Mouse (Mus musculus) liver, adult 2 months (tissue): ENCODE results near the gene S100a13. TPM values are rescaled to one million over a fixed set of nuclear protein-coding genes. Genes with fewer than 3 reads are reported as not detected.

Experiments used
- DNase-seq: peaks from one replicate; pipeline ENCODE4 v3.0.0-alpha.2; 2011; ENCODE audit warnings: low read depth, low spot score; ENCODE audit errors: extremely low read depth
- H3K27ac ChIP-seq: fragments of 200-500 bp; replicated peaks from 2 replicates; pipeline ENCODE4 v1.5.1; 2012; ENCODE audit warnings: low read depth, mild to moderate bottlenecking, control low read depth, inconsistent platforms, low read length; ENCODE audit not compliant: insufficient read depth
- H3K27me3 ChIP-seq: fragments of 200-500 bp; 2 replicates; pipeline ENCODE4 v1.6.1; 2012; ENCODE audit warnings: mild to moderate bottlenecking, moderate library complexity, low read length, inconsistent platforms; ENCODE audit not compliant: control insufficient read depth, insufficient read depth
- H3K36me3 ChIP-seq: fragments of 200-500 bp; 2 replicates; pipeline ENCODE4 v1.6.1; 2012; ENCODE audit warnings: low read length, inconsistent platforms; ENCODE audit not compliant: control insufficient read depth, insufficient read depth
- H3K4me1 ChIP-seq: fragments of 200-500 bp; 2 replicates; pipeline ENCODE4 v1.6.1; 2011; ENCODE audit warnings: low read length; ENCODE audit not compliant: control insufficient read depth, insufficient read depth
- H3K4me3 ChIP-seq: fragments of 200-500 bp; 2 replicates; pipeline ENCODE4 v1.5.1; 2011; ENCODE audit warnings: low read depth, mild to moderate bottlenecking, control low read depth, low read length, moderate library complexity; ENCODE audit not compliant: insufficient read depth
- H3K79me2 ChIP-seq: fragments of 200-500 bp; 2 replicates; pipeline ENCODE4 v1.6.1; 2012; ENCODE audit warnings: inconsistent platforms, mild to moderate bottlenecking, low read length, moderate library complexity; ENCODE audit not compliant: control insufficient read depth, insufficient read depth
- H3K9ac ChIP-seq: fragments of 200-500 bp; 2 replicates; pipeline ENCODE4 v1.6.1; 2012; ENCODE audit warnings: low read depth, mild to moderate bottlenecking, control low read depth, inconsistent platforms, low read length
- CTCF ChIP-seq: fragments of 200-500 bp; IDR thresholded peaks from 2 replicates; pipeline ENCODE4 v1.5.1; 2011; ENCODE audit warnings: low read depth, low read length, control low read depth
- POLR2A ChIP-seq: fragments of 200-500 bp; IDR thresholded peaks from 2 replicates; pipeline ENCODE4 v1.6.1; 2011; ENCODE audit warnings: low read length, control low read depth; ENCODE audit not compliant: insufficient read depth; ENCODE audit errors: extremely low read depth
- WGBS: fragments of 180-500 bp; shearing (Covaris S2); methylation state at CpG from one replicate; pipeline ENCODE4 v1.1.7; 2018; 5-methylcytosine and 5-hydroxymethylcytosine counted together
- polyA plus RNA-seq: library from polyadenylated mRNA; depleted of rRNA; stranded (reverse); fragments of >200 nt; gene quantifications from 2 replicates; pipeline ENCODE4 v1.2.3, GENCODE M21; 2012
- total RNA-seq: library from RNA; depleted of rRNA; stranded (reverse); fragments of >200 nt; gene quantifications from 2 replicates; pipeline ENCODE4 v1.2.3, GENCODE M21; 2014

S100a13 gene
- total and polyA plus RNA-seq, 2 experiments = 40.2 to 81.7 TPM

DNA sequence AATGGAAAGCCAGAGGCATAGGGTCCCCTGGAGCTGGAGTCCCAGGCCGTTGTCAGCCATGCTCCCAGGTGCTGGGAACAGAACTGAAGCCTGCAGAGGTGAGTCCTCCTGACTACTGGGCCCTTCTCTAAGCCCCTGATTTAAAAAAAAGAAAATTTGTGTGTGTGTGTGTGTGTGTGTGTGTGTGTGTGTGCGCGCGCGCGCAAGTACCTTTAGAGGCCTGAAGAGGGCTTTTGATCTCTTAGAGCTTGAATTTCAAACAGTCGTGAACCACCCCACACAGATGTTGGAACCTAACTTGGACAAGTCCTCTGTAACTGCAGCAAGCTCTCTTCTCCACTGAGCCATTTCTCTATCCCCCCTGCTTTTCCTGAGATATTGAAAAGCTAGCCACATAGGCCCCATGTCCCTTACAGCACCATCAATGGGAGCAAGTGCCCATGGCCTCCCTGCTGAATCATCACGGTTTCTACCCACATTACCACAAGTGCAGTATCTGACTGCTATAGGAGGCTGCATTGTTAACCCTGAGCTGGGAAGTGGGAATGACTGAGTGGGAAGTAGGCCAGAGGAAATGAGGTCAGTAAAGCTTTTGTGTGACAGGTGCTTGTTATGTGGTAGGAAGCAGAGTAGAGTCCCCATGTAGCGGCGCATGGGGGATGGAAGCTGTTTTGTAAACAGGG, 46.5 kb upstream of the S100a13 start:
- no peak overlapping the region for H3K27ac ChIP-seq
- H3K9ac ChIP-seq = no peak overlapping the region
- no peak overlapping the region for H3K4me3 ChIP-seq
- peaks cover 13% of the 10 kb centered on the region for H3K27me3 ChIP-seq
- no peaks in the 10 kb centered on the region for H3K4me1 ChIP-seq
- no peak for DNase-seq
- H3K36me3 ChIP-seq = no peaks in the 10 kb centered on the region
- no peaks in the 10 kb centered on the region; the same call in 1 of the 2 replicates for H3K79me2 ChIP-seq
- WGBS = 98% methylated on average over 10 of the region's 10 CpGs
- TF ChIP-seq POLR2A (no peak), CTCF (no peak)

DNA sequence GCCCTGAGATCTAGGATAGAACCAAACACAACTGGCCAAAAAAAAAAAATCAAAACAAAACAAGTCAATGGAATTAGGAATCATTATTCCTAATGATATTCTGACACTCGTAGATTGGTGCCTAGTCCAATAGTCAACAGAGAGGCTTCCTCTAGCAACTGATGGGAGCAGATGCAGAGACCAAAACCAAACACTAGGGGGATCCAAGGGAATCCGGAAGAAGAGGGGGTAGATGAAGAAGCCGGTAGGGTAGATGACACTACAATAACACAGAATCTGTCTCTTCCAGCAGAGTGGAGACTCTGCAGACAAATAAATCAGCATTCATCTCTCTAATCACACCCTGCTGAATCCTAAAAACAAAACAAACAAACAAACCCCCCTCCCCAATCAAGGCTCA, 42.0 kb upstream of the S100a13 start:
- Histone ChIP-seq H3K27ac (no peak overlapping the region), H3K4me1 (peaks cover 3% of the 10 kb centered on the region; the same call in 1 of the 2 replicates), H3K36me3 (no peaks in the 10 kb centered on the region), H3K79me2 (no peaks in the 10 kb centered on the region; the same call in 1 of the 2 replicates), H3K27me3 (no peaks in the 10 kb centered on the region), H3K9ac (no peak overlapping the region), H3K4me3 (no peak overlapping the region)
- 18% methylated on average over 3 of the region's 3 CpGs for WGBS
- TF ChIP-seq POLR2A (no peak), CTCF (no peak)
- DNase-seq = no peak

DNA sequence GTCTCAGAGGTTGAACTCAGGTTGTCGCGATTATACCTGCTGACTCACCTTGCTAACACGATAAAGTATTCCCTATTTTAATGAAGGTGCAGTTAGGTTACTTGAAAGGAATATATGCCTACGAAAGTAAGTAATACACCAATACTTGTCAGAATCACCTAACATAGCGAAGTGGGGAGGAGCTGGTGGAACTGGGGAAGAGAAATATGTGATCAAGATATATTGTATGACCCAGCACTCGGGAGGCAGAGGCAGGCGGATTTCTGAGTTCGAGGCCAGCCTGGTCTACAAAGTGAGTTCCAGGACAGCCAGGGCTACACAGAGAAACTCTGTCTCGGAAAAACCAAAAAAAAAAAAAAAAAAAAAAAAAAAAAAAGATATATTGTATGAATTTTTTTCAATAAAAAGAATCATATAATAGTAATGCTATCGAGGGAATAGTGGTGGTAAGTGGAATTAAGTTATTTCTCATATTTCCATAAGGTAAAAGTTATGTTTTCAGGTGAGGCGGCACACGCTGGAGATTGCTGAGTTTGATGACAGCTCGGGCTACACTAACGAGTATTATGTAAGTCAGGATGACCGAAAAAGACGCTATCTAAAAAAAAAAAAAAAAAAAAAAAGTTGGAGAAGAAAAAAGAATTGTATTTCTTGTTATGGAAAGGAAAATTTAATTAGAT, 38.9 kb upstream of the S100a13 start:
- no peaks in the 10 kb centered on the region for H3K27me3 ChIP-seq
- H3K4me1 ChIP-seq = peaks cover 3% of the 10 kb centered on the region; the same call in 1 of the 2 replicates
- peaks cover 3% of the 10 kb centered on the region for H3K36me3 ChIP-seq
- no peak for DNase-seq
- no peak overlapping the region for H3K27ac ChIP-seq
- WGBS = 39% methylated on average over 16 of the region's 16 CpGs
- TF ChIP-seq CTCF = no peak
- TF ChIP-seq POLR2A = no peak
- 0 out of 2 replicates have a peak overlapping the region, but pooled peaks have one; percentile 21 for H3K4me3 ChIP-seq
- no peaks in the 10 kb centered on the region; the same call in 1 of the 2 replicates for H3K79me2 ChIP-seq
- no peak overlapping the region for H3K9ac ChIP-seq

DNA sequence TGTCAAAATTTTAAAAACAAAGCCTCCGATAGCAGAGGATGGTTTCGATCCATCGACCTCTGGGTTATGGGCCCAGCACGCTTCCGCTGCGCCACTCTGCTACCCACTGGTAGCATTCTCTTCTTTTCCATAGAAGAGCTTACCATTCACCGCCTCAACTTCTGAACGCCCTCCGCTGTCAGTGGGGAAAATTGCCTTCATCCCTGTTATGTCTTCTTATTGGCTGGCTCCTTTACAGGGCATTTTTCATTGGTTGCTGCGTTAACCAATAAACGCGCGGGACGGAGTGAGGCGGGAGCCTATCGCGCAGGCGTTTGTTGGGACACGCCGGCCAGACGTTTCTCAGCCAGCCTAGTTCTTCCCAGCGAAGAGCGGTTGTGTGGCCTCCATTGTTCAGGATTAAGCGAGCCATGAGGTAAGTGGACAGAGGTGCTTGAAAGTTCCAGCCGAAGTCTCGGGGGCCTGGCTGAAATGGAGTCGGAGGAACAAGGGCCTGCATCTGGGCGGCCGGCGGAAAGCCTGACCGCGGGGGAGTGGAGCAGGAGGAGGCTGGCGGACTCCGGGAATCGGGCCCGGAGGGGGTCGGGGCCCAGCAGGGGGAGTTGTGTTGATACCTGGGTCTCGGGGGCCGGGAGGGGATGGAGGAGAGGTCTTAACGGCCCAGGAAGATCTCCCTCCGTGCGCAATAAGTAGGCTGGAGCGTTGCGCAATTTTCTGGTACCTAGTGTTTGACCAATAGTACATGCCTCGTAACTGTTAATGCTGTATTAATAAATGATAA, 38.2 kb upstream of the S100a13 start, which contains the start of gene Ilf2:
Gene Ilf2 (plus strand): TSS at position 296 of the 781 bp plus-strand sequence.
- DNase-seq = peak; percentile 92
- TF ChIP-seq CTCF (peak; percentile 27), POLR2A (0 out of 2 replicates have a peak, but pooled peaks have one; percentile 11)
- Histone ChIP-seq H3K9ac (peak within 1 kb of the TSS; percentile 81), H3K4me3 (peak within 1 kb of the TSS; percentile 81), H3K36me3 (peaks cover 10% of the 10 kb centered on the region), H3K27me3 (no peaks in the 10 kb centered on the region), H3K4me1 (peaks cover 3% of the 10 kb centered on the region; the same call in 1 of the 2 replicates), H3K27ac (peak within 1 kb of the TSS; percentile 57), H3K79me2 (no peaks in the 10 kb centered on the region; the same call in 1 of the 2 replicates)
- WGBS = under 1% methylated on average over 45 of the region's 45 CpGs

DNA sequence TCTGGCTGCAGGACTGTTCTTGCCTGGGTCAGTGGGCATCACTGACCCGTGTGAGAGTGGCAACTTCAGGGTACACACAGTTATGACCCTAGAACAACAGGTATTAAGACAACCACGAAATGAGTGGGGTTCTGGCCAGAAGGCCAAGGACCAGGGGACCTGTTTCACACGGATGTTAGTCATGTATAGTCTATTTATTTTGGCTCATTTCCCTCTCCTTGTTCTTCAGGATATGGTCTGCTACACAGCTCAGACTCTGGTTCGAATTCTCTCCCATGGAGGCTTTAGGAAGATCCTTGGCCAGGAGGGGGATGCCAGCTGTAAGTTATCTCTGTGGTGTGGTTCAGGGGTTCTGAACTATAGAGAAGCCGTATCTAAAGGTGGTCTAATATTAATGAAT, 27.2 kb upstream of the S100a13 start:
- no peak for DNase-seq
- WGBS = 54% methylated on average over 5 of the region's 5 CpGs
- Histone ChIP-seq H3K4me3 (no peak overlapping the region), H3K9ac (no peak overlapping the region), H3K27ac (no peak overlapping the region), H3K79me2 (peaks cover 5% of the 10 kb centered on the region; the same call in 1 of the 2 replicates), H3K27me3 (no peaks in the 10 kb centered on the region), H3K36me3 (peaks cover 50% of the 10 kb centered on the region), H3K4me1 (peaks cover 5% of the 10 kb centered on the region)
- TF ChIP-seq POLR2A = no peak
- TF ChIP-seq CTCF = no peak
